Mouse (Mus musculus): ENCODE results near the gene Selenov. TPM values are rescaled to one million over a fixed set of nuclear protein-coding genes. Genes with fewer than 3 reads are reported as not detected.

Gene Selenov
- 0.58 and 0.80 TPM in 2 replicates for polyA plus RNA-seq (2016; fragmentation: Nextera tagmentation; extraction: Ambion mirVana)

- Histone ChIP-seq H3K9me3 (no peaks in the 10 kb centered on the region), H3K4me1 (replicated peaks) (peaks cover 45% of the 10 kb centered on the region), H3K27ac (peak within 1 kb of the TSS; percentile 74), H3K36me3 (peaks cover 22% of the 10 kb centered on the region), H3K4me3 (peak within 1 kb of the TSS; percentile 45), H3K27me3 (ENCODE audit: insufficient read depth, poor library complexity, severe bottlenecking) (peaks cover 88% of the 10 kb centered on the region)
- under 1% methylated on average over 52 of the region's 52 CpGs for WGBS
- peak; percentile 61 for DNase-seq (ENCODE audit: low spot score)
These were observed at the start of gene Selenov for GRCm38 (mm10) chr7:28290638-28291590. Gene Selenov, minus strand, starts transcription at chr7:28291186.

- peaks cover 21% of the 10 kb centered on the region for H3K4me1 ChIP-seq (replicated peaks)
- no peaks in the 10 kb centered on the region for H3K9me3 ChIP-seq
- DNase-seq (ENCODE audit: low spot score), result peak; percentile 41
- peak overlapping the region; percentile 95 for H3K27ac ChIP-seq
- WGBS, result 79% methylated on average over 19 of the region's 19 CpGs
- H3K36me3 ChIP-seq, result peaks cover 27% of the 10 kb centered on the region
- H3K4me3 ChIP-seq, result peak overlapping the region; percentile 97
- no peaks in the 10 kb centered on the region for H3K27me3 ChIP-seq (ENCODE audit: insufficient read depth, poor library complexity, severe bottlenecking)
These were observed 48.4 kb upstream of the Selenov start for GRCm38 (mm10) chr7:28339213-28339917.

- H3K4me3 ChIP-seq, result peak within 1 kb of the TSS; percentile 97
- H3K36me3 ChIP-seq, result peaks cover 33% of the 10 kb centered on the region
- H3K27ac ChIP-seq, result peak within 1 kb of the TSS; percentile 95
- peak; percentile 98 for DNase-seq (ENCODE audit: low spot score)
- peaks cover 21% of the 10 kb centered on the region for H3K4me1 ChIP-seq (replicated peaks)
- WGBS, result under 1% methylated on average over 77 of the region's 77 CpGs
- H3K27me3 ChIP-seq (ENCODE audit: insufficient read depth, poor library complexity, severe bottlenecking), result no peaks in the 10 kb centered on the region
- H3K9me3 ChIP-seq, result no peaks in the 10 kb centered on the region
These were observed 47.4 kb upstream of the Selenov start, which contains the start of gene Supt5 for GRCm38 (mm10) chr7:28338108-28338998. Gene Supt5, minus strand, starts transcription at chr7:28338746.

GRCm38 (mm10) chr7:28335471-28335870 lies 44.5 kb upstream of the Selenov start:
- Histone ChIP-seq H3K27ac (no peak overlapping the region), H3K4me3 (no peak overlapping the region), H3K27me3 (ENCODE audit: insufficient read depth, poor library complexity, severe bottlenecking) (no peaks in the 10 kb centered on the region), H3K36me3 (peaks cover 61% of the 10 kb centered on the region), H3K4me1 (replicated peaks) (peaks cover 11% of the 10 kb centered on the region), H3K9me3 (no peaks in the 10 kb centered on the region)
- 90% methylated on average over 2 of the region's 2 CpGs for WGBS
- no peak for DNase-seq (ENCODE audit: low spot score)

GRCm38 (mm10) chr7:28334534-28334933 lies 43.5 kb upstream of the Selenov start:
- Histone ChIP-seq H3K4me1 (replicated peaks) (peaks cover 11% of the 10 kb centered on the region), H3K27ac (no peak overlapping the region), H3K36me3 (peaks cover 70% of the 10 kb centered on the region), H3K27me3 (ENCODE audit: insufficient read depth, poor library complexity, severe bottlenecking) (no peaks in the 10 kb centered on the region), H3K4me3 (no peak overlapping the region), H3K9me3 (no peaks in the 10 kb centered on the region)
- whole genome bisulfite sequencing, result 95% methylated on average over 4 of the region's 4 CpGs
- no peak for DNase-seq (ENCODE audit: low spot score)

GRCm38 (mm10) chr7:28328260-28328659 lies 37.3 kb upstream of the Selenov start:
- H3K27me3 ChIP-seq (ENCODE audit: insufficient read depth, poor library complexity, severe bottlenecking), result no peaks in the 10 kb centered on the region
- peaks cover 99% of the 10 kb centered on the region for H3K36me3 ChIP-seq
- H3K27ac ChIP-seq, result no peak overlapping the region
- H3K4me1 ChIP-seq (replicated peaks), result no peaks in the 10 kb centered on the region
- DNase-seq (ENCODE audit: low spot score), result no peak
- H3K4me3 ChIP-seq, result no peak overlapping the region
- no peaks in the 10 kb centered on the region for H3K9me3 ChIP-seq
- WGBS, result 97% methylated on average over 2 of the region's 2 CpGs

- H3K27ac ChIP-seq, result no peak overlapping the region
- 84% methylated on average over 4 of the region's 4 CpGs for WGBS
- no peaks in the 10 kb centered on the region for H3K9me3 ChIP-seq
- no peak for DNase-seq (ENCODE audit: low spot score)
- H3K4me3 ChIP-seq, result no peak overlapping the region
- no peaks in the 10 kb centered on the region for H3K27me3 ChIP-seq (ENCODE audit: insufficient read depth, poor library complexity, severe bottlenecking)
- peaks cover 100% of the 10 kb centered on the region for H3K36me3 ChIP-seq
- no peaks in the 10 kb centered on the region for H3K4me1 ChIP-seq (replicated peaks)
These were observed 35.5 kb upstream of the Selenov start for GRCm38 (mm10) chr7:28326457-28326856.

GRCm38 (mm10) chr7:28325293-28325692 lies 34.3 kb upstream of the Selenov start:
- Histone ChIP-seq H3K9me3 (no peaks in the 10 kb centered on the region), H3K4me1 (replicated peaks) (no peaks in the 10 kb centered on the region), H3K27ac (no peak overlapping the region), H3K36me3 (peaks cover 100% of the 10 kb centered on the region), H3K27me3 (ENCODE audit: insufficient read depth, poor library complexity, severe bottlenecking) (no peaks in the 10 kb centered on the region), H3K4me3 (no peak overlapping the region)
- WGBS, result 97% methylated on average over 8 of the region's 8 CpGs
- no peak for DNase-seq (ENCODE audit: low spot score)

GRCm38 (mm10) chr7:28321974-28322720 lies 31.2 kb upstream of the Selenov start:
- no peak for DNase-seq (ENCODE audit: low spot score)
- Histone ChIP-seq H3K27ac (no peak overlapping the region), H3K9me3 (no peaks in the 10 kb centered on the region), H3K36me3 (peaks cover 100% of the 10 kb centered on the region), H3K27me3 (ENCODE audit: insufficient read depth, poor library complexity, severe bottlenecking) (no peaks in the 10 kb centered on the region), H3K4me1 (replicated peaks) (no peaks in the 10 kb centered on the region), H3K4me3 (no peak overlapping the region)
- WGBS, result 94% methylated on average over 15 of the region's 15 CpGs

GRCm38 (mm10) chr7:28318714-28319113 lies 27.7 kb upstream of the Selenov start:
- no peak overlapping the region for H3K4me3 ChIP-seq
- no peaks in the 10 kb centered on the region for H3K4me1 ChIP-seq (replicated peaks)
- no peak for DNase-seq (ENCODE audit: low spot score)
- WGBS, result 94% methylated on average over 17 of the region's 17 CpGs
- no peaks in the 10 kb centered on the region for H3K9me3 ChIP-seq
- H3K27me3 ChIP-seq (ENCODE audit: insufficient read depth, poor library complexity, severe bottlenecking), result no peaks in the 10 kb centered on the region
- no peak overlapping the region for H3K27ac ChIP-seq
- peaks cover 99% of the 10 kb centered on the region for H3K36me3 ChIP-seq

- H3K27ac ChIP-seq, result no peak overlapping the region
- DNase-seq (ENCODE audit: low spot score), result no peak
- H3K9me3 ChIP-seq, result no peaks in the 10 kb centered on the region
- no peaks in the 10 kb centered on the region for H3K4me1 ChIP-seq (replicated peaks)
- no peaks in the 10 kb centered on the region for H3K27me3 ChIP-seq (ENCODE audit: insufficient read depth, poor library complexity, severe bottlenecking)
- H3K4me3 ChIP-seq, result no peak overlapping the region
- H3K36me3 ChIP-seq, result peaks cover 92% of the 10 kb centered on the region
- 91% methylated on average over 3 of the region's 3 CpGs for WGBS
These were observed 27.1 kb upstream of the Selenov start for GRCm38 (mm10) chr7:28318036-28318435.

Data from hindbrain, embryonic 10.5 days (tissue).